Mouse (Mus musculus) embryo, embryonic 10 days (tissue): ENCODE measurements at regions not wholly inside any gene's neighbourhood (a gene's known extent, or its start where the extent isn't known, plus 50 kb on each side); places are given as distances from the start of the nearest gene placed in this dataset.

Experiments
- DNase-seq: peaks from one replicate; pipeline ENCODE4 v3.0.0-alpha.2; 2015; ENCODE audit warnings: low spot score

DNA sequence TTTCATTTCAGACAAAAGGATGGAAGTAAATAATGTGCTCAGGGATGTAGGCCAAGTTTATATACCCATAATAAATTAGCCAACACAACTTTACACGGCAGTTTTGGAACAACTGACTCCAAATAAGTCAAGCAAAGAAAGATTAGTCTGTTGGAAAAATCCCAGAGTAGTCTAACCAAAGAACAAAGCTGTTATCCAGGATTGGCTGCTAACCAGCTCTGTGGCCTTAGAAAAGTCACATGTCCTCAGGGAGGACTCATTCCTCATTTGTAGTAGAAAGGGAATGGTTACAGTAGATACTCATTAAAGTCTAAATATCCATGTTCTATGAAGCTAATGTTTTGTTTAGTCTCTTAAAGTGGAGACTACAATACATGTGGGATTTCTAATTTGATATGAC lies 130.6 kb upstream of the Mid1 start:
- DNase-seq, result no peak

DNA sequence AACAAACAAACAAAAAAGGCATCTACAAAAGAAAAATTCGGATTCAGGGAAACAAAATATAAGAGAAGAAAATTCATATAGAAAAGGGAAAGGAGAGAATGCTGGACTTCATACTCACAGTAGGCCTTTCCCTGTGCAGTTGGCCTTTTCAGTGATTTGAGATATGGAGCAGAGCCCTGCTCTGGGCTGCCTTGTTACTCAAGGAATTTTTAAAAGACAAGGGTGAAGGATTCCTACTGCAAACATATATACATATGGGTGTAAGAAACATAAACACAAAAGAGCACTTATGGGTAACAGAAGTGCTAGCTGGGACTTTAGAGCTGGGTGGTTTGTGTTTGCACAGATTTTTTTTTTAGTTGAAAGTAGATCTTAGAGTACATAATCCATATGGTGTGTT lies 132.1 kb upstream of the Mid1 start:
- DNase-seq, result no peak

DNA sequence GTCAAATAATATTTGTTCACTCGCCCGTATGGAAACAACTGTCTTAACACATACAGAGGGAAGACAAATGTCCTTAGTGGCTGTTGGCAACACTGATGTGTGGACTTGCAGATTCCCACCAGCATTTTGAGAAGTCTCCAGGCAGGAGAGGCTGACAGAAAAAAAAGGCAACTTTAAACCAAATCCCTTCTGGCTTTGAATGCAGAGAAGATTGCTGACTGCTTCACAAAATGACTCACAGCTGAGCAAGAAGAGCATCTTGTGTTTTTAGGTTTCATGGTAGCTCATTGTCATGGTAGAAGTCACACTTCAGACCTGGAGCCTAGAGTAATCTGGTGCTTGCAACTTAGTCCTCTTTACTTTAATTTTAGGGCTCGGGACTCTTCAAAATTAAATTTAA lies 141.0 kb upstream of the Mid1 start:
- DNase-seq, result no peak

DNA sequence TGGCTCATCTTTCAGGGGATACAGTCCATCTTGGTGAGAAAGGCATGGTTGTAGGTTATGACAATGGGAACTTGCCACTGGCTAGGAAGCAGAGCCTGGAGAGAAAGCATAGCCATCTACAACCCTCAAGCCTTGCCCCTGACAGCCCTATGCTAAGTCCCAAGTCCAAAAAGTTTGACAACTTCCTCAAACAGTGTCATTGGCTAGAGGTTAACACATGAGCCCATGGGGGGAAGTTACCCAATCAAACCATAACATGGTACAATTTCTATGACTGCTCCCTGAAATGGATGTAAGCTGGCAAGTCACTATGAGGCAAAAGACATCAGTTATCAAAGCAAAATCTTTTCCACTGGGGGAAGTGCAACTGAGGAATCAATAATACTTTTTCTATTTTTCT lies 176.8 kb upstream of the Mid1 start:
- no peak for DNase-seq

DNA sequence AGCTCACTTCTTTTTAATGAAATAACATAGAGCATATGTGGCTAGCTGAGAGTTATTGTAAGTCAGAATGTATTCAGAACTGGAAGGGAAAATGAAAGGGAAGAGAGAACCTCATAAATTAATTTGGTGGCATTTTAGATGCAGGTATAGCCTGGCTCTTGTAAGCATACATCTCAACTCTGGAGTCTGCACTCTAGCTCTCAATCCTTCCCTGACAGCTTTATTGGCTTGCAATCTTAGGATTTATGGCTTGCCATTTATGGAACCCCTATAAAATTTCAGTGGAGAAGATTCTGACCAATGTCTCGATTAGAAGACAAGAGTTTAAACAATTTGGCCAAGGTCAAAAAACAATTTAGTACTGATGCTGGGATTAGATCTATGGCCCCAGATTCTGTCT lies 173.4 kb upstream of the Hccs start:
- DNase-seq, result no peak

DNA sequence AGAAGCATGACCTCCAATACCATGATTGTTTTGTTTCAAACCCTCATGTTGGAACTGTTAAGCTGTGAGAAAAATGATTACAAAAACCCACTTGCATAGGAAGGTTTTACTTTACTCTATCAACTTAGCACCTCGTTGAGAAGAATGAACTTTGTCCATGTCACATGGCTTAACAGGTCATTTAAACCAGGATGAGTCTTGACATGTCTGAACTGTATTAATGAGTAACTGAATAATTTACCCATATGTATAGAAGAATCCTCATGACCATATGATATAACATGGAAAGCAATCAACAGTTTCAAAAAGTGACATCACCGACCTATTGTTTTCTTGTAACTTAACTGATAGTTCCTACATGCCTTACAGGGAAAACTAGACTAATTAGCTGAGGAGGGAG lies 153.3 kb upstream of the Hccs start:
- DNase-seq, result no peak

DNA sequence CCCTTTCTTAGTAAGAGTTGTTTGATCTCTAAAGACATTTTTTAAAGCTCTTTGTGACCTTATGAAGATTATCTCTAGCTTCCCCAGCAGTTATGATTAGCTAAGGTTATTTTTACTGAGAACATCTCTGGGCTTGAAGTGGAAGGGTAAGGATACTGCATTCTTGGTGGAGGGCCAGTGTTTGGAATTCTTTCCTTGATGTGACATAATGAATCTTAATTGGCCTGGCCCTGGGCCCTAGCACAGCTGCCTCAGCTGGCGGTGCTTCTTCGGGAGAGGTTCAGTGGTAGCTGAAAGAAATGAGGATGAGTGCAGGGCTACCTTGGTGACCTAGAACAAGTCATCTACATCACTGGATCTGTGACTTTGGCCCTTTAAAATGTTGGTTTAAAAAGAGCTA lies 150.5 kb upstream of the Hccs start:
- DNase-seq, result peak; percentile 10

DNA sequence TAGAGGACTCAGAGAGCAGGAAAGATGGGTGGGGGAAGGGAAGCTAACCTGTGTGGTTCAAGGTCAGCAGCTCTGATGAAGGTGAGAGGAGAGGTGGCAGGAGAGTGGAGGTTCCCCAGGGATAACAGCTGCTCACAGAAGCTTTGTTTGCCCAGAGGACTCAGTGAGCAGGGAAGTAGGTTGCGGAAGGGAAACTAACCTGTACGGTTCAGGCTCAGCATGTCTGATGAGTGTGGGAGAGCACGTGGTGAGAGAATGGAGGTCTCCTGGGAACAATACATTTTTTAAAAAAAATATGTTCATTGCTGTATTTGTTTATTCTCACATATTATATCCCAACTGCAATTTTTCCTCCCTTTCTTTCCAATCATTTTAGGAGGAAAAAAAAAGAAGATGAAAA lies 130.0 kb upstream of the Hccs start:
- DNase-seq, result no peak

DNA sequence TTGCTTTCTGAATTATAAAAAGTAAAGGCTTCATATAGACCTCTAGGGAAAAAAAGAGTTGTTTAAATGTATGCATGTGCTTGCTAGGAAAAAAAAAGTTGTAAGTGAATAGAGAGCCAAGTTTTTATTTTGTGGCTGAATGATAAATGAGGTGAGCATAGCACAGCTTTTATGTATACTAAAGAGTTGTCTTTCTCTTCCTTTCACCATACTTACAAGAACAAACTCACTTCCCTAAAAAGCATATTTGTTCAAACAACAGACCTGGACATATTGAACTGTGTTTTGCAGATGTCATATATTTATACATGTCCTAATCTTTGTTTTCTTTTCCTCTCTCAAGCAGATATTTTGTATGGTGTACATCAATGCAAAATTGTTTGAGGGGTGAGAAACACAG lies 119.4 kb upstream of the Hccs start:
- DNase-seq, result no peak

DNA sequence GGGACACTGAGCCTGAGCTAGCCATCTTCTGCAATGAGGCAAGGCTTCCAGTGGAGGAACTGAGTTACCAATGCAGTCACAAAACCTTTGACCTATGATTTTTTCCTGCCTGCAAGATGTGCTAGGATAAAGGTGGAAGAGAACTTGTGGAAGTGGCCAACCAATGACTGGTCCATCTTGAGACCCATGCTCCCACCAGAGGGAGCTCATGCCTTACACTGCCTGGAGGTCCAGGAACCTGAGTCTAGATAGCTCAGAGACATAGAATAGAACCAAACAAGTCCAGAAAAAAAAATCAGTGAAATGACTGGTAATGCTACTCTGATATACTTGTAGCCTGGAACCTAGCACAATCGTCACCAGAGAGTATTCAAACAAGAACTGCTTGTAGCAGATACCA lies 118.5 kb upstream of the Hccs start:
- DNase-seq, result peak; percentile 21

DNA sequence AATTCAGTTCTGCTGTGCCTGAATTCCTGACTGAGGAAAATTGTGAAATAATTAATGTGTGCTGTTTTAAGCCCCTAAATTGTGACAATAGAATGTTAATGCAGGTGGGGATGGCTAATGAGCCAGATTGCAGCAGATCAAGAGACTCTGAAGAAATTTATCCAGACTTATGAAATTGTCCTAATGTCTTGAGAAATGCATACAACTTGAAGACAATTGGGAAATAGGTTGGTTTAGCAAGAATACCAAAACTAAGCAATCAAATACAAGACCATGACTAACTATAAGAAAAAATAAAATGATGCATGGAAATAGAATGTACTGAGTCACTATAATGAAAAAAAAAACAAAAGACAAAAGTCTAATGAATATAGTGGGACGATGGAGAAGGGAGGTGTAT lies 113.7 kb upstream of the Hccs start:
- no peak for DNase-seq

DNA sequence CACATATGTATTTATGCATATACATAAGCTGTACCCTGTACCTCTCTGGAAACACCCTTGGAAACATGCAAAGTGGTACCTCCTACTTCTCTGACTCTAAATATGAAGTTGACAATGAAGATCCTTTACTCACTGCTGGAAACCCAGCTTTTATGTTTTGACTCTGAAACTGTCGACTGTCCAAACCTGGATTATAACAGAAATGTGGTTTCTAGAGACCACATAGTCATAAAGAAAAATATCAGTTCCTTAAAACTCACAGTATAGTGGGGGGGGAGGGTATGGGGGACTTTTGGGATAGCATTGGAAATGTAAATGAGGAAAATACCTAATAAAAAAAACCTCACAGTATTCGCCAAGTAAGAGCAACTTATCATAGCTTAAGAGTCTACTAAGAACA lies 76.7 kb upstream of the Hccs start:
- DNase-seq, result no peak

DNA sequence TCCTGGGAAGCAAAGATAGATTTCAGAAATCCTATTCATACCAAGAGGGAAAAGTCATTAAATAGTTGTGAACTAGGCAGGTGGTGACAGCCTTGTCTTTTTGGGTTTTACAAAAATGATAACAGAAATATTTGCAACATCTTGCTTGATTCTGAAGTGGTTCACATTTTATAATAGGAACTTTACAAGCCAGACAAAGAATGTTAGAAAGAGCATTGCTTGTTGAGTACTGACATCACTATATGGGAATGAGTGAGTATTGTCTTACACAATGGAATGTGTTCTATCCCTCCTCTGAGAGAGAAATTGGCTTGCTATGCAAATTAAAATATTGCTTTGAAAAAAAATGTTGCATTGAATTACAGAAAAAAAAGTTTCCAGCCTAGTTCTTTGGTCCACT lies 66.5 kb upstream of the Hccs start:
- no peak for DNase-seq
